Mouse (Mus musculus) CD4-positive helper T cell, adult 2 months (primary cell): ENCODE data around the gene Hes5.

ENCODE experiments used
- DNase-seq: peaks from one replicate; pipeline ENCODE4 v3.0.0-alpha.2; 2012; ENCODE audit warnings: low read depth, missing footprints, low spot score

Gene Hes5

GRCm38 (mm10) chr4:154942632-154943322 is 17.9 kb upstream of the Hes5 start:
- DNase-seq: peak; percentile 82

- DNase-seq: no peak
Observed at GRCm38 (mm10) chr4:154943323-154944039, 17.2 kb upstream of the Hes5 start.

GRCm38 (mm10) chr4:154944121-154944590 is 16.6 kb upstream of the Hes5 start:
- DNase-seq: peak; percentile 90

GRCm38 (mm10) chr4:154946319-154946718 is 14.4 kb upstream of the Hes5 start:
- no peak for DNase-seq

GRCm38 (mm10) chr4:154948066-154948939 is 12.4 kb upstream of the Hes5 start:
- DNase-seq: no peak

GRCm38 (mm10) chr4:154948940-154949588 is 11.7 kb upstream of the Hes5 start:
- DNase-seq: no peak

- DNase-seq: no peak
Observed at GRCm38 (mm10) chr4:154949589-154949982, 11.1 kb upstream of the Hes5 start.

GRCm38 (mm10) chr4:154952461-154953241 is 8.1 kb upstream of the Hes5 start:
- no peak for DNase-seq

- no peak for DNase-seq
Observed at GRCm38 (mm10) chr4:154956604-154957003, 4.1 kb upstream of the Hes5 start.

GRCm38 (mm10) chr4:154957289-154957993 is 3.3 kb upstream of the Hes5 start:
- no peak for DNase-seq

GRCm38 (mm10) chr4:154958171-154958570 is 2.6 kb upstream of the Hes5 start:
- DNase-seq: no peak

- DNase-seq: no peak
Observed at GRCm38 (mm10) chr4:154958621-154959020, 2.1 kb upstream of the Hes5 start.

- DNase-seq: peak; percentile 32
Observed at GRCm38 (mm10) chr4:154960021-154960689, 568 bp upstream of the Hes5 start.

GRCm38 (mm10) chr4:154961226-154961738 is 559 bp downstream of the Hes5 start:
- DNase-seq: peak; percentile 54

- DNase-seq: peak; percentile 65
Observed at GRCm38 (mm10) chr4:154961911-154962310, 1.2 kb downstream of the Hes5 start.

- DNase-seq: no peak
Observed at GRCm38 (mm10) chr4:154962683-154963082, 2.0 kb downstream of the Hes5 start.

- DNase-seq: no peak
Observed at GRCm38 (mm10) chr4:154963190-154963836, 2.6 kb downstream of the Hes5 start.

GRCm38 (mm10) chr4:154963901-154964580 is 3.3 kb downstream of the Hes5 start, which contains the start of gene Pank4:
Pank4 (plus strand) TSS chr4:154964123.
- peak; percentile 87 for DNase-seq
